Mouse (Mus musculus): ENCODE results near the gene Ndufc2. TPM values are rescaled to one million over a fixed set of nuclear protein-coding genes. Genes with fewer than 3 reads are reported as not detected.
"Not testable (repeated sequence)": the region's sequence is repeated elsewhere in the genome, so short reads cannot be mapped to it uniquely, and the experiment has no call there.

Ndufc2 gene
- total RNA-seq, 1 experiment from 2014 or later = 443 TPM

- peak; percentile 96 for DNase-seq
Measured at GRCm38 (mm10) chr7:97424621-97425245, 24.9 kb downstream of the Ndufc2 start.

- peak; percentile 48 for DNase-seq
Measured at GRCm38 (mm10) chr7:97426566-97426965, 26.8 kb downstream of the Ndufc2 start.

- no peak for DNase-seq
Measured at GRCm38 (mm10) chr7:97427296-97427695, 27.5 kb downstream of the Ndufc2 start.

- peak; percentile 83 for DNase-seq
Measured at GRCm38 (mm10) chr7:97427778-97428420, 28.1 kb downstream of the Ndufc2 start.

GRCm38 (mm10) chr7:97429705-97430104, 29.9 kb downstream of the Ndufc2 start:
- DNase-seq = peak; percentile 62

- DNase-seq = not testable (repeated sequence)
Measured at GRCm38 (mm10) chr7:97433517-97433916, 33.7 kb downstream of the Ndufc2 start.

GRCm38 (mm10) chr7:97434517-97434916, 34.7 kb downstream of the Ndufc2 start:
- no peak for DNase-seq

GRCm38 (mm10) chr7:97438986-97439385, 39.2 kb downstream of the Ndufc2 start:
- DNase-seq = no peak

GRCm38 (mm10) chr7:97446171-97446925, 46.5 kb downstream of the Ndufc2 start:
- DNase-seq = peak; percentile 94

GRCm38 (mm10) chr7:97447050-97447531, 47.3 kb downstream of the Ndufc2 start:
- peak; percentile 32 for DNase-seq

GRCm38 (mm10) chr7:97451023-97451422, 51.2 kb downstream of the Ndufc2 start, which contains the start of gene Kctd14:
Gene Kctd14, plus strand, starts transcription at chr7:97451323.
- not testable (repeated sequence) for DNase-seq

- no peak for DNase-seq
Measured at GRCm38 (mm10) chr7:97452196-97452595, 52.4 kb downstream of the Ndufc2 start.

GRCm38 (mm10) chr7:97453141-97453921, 53.5 kb downstream of the Ndufc2 start:
- peak; percentile 48 for DNase-seq

- no peak for DNase-seq
Measured at GRCm38 (mm10) chr7:97454795-97455194, 55.0 kb downstream of the Ndufc2 start.

- DNase-seq = no peak
Measured at GRCm38 (mm10) chr7:97455577-97455976, 55.8 kb downstream of the Ndufc2 start.

Other genes with a start within 250 kb of the Ndufc2 start
- 5.9 and 7.2 TPM in 2 replicates for gene Usp35, start 68.0 kb upstream of the Ndufc2 start, total RNA-seq (2021)
- 5.7 and 5.8 TPM in 2 replicates for gene Kctd21, start 67.7 kb upstream of the Ndufc2 start, total RNA-seq (2021)
- gene Alg8, start 28.4 kb upstream of the Ndufc2 start, total RNA-seq (2021) = 16.3 and 18.0 TPM in 2 replicates
- gene Thrsp, start 17.7 kb downstream of the Ndufc2 start, total RNA-seq (2021) = 655 and 670 TPM in 2 replicates
- 1.7 and 2.8 TPM in 2 replicates for gene Kctd14, start 51.3 kb downstream of the Ndufc2 start, total RNA-seq (2021)
- gene Ints4, start 81.0 kb downstream of the Ndufc2 start, total RNA-seq (2021) = 52.2 and 53.5 TPM in 2 replicates
- gene Aamdc, start 179.5 kb downstream of the Ndufc2 start, total RNA-seq (2021) = 37.8 and 44.5 TPM in 2 replicates
- gene Rsf1, start 179.9 kb downstream of the Ndufc2 start, total RNA-seq (2021) = 25.9 and 30.8 TPM in 2 replicates